Mouse (Mus musculus) heart, adult 18-20 months (tissue): ENCODE measurements at regions not wholly inside any gene's neighbourhood (a gene's known extent, or its start where the extent isn't known, plus 50 kb on each side); places are given as distances from the start of the nearest gene placed in this dataset.
A peak's percentile ranks its signal among the peaks of the same experiment; 100 is the strongest.

Source experiments
- DNase-seq, 2 experiments: peaks; one replicate each; pipeline ENCODE4 v3.0.0; 2021 to 2022; ENCODE audit warnings: mixed read lengths in 1 of 2

DNA sequence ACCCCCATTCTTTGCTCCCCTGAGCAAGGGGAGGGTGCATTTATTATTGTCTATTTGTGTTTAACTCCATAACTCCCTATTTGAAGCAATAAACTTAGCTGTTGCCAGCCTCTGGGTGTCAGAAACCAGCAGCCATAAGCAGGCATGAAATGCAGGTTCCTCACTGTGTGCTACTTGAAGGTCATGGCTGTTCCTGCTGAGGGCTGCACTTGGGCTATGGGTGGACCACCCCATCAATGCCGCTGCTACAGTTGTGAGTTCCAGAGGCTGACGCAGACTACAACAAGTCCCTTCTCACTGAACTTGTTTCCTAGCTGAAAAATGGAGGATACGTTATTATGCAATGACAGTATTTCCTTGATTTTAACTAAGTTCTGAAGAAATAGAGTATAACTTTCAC, 86.7 kb upstream of the N4bp1 start:
- DNase-seq, result no peak

DNA sequence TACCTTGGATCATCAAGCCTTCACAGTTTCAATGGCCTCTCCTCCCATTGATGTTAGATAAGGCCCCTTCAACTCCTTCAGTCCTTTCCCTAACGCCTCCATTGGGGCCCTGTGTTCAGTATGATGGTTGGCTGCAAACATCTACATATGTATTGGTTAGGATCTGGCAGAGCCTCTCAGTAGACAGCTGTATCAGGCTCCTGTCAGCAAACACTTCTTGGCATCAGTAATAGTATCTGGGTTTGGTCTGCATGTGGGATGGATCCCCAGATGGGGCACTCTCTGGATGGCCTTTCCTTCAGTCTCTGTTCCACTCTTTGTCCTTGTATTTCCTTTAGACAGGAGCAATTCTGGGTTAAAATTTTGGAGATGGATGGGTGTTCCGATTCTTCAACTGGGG, 84.0 kb upstream of the N4bp1 start:
- no peak for DNase-seq

DNA sequence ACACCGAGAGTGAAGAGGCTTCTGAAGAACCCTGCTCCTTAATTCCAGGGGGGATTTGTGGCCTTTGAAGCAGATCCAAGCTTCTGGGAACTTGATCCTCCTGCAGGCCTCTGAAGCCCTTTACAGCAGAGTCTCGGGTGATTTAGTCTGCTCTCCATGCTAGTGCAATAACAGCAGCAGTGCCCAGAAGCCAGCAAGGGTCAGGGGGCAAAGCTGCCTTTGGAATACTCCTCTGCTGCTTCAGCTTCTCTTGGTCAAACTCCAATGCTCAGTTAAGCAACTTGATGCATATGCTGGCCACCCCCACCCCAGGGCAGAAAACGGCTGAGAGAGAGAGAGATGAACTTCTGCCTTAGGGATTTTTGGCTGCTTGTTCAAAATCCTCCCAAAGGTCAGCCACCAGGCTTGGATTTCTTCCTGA, 82.8 kb upstream of the N4bp1 start:
- peak in 1 of 2 experiments; percentile 13 for DNase-seq

DNA sequence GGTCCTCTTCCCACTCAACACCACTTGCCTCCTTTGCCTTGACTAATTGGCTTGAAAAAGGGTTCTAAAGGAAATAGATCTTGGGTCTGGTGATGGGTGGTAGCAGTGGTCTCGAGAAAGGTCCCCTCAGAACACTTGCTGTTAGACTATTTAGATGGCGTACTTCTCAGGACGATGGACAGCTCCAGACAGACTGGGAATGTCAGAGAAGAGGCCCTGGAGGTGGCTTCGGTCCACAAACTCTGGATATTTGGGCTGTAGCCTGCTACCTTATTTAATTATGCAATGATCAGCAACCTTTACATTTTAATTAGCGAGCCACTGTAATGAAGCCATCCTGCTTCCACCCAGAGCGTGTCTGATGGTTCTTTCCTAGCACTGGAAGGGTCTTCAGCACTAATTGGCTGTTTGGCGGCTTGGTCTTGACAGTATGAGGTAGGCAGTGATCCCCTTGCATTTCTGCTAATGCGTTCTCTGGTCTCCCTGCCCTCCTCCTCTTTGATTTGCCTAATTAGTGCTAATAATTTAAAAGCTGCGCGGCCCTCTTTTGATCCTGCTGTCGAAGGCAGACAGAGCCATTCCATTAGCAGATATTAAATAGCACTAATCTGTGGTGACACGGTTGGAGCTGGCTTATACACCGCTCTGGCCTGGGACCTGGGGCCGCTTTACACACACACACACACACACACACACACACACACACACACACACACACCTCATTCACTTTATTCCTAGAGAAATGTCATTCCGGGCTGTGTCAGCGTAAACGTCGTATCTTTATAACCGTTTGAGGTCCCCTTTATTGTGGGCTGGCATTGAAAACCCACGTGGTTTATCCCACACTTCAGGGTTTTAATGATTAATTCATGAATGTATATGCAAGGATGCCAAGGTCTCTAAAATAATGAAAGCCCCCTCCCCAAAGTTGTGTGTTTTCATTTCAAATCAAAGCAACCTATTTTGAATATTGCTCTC, 76.4 kb upstream of the N4bp1 start:
- no peak for DNase-seq
